Mouse (Mus musculus): ENCODE data around the gene Mybphl. TPM values are rescaled to one million over a fixed set of nuclear protein-coding genes. Genes with fewer than 3 reads are reported as not detected.

Mybphl gene
- polyA plus RNA-seq, 1 experiment from 2014 or later: not detected

GRCm38 (mm10) chr3:108378875-108379663 lies 14.4 kb downstream of the Mybphl start:
- Histone ChIP-seq H3K9me3 (no peaks in the 10 kb centered on the region), H3K36me3 (no peaks in the 10 kb centered on the region), H3K4me2 (no peak overlapping the region), H3K9ac (no peak overlapping the region), H3K4me3 (no peak overlapping the region), H3K27ac (replicated peaks) (no peak overlapping the region), H3K4me1 (replicated peaks) (peaks cover 30% of the 10 kb centered on the region), H3K27me3 (no peaks in the 10 kb centered on the region)
- WGBS: 75% methylated on average over 7 of the region's 7 CpGs
- ATAC-seq (ENCODE audit: low read depth): no peak

GRCm38 (mm10) chr3:108380695-108381094 lies 16.0 kb downstream of the Mybphl start:
- WGBS: 77% methylated on average over 6 of the region's 6 CpGs
- no peak overlapping the region for H3K4me3 ChIP-seq
- peaks cover 42% of the 10 kb centered on the region for H3K4me1 ChIP-seq (replicated peaks)
- no peak for ATAC-seq (ENCODE audit: low read depth)
- H3K9ac ChIP-seq: no peak overlapping the region
- H3K27ac ChIP-seq (replicated peaks): no peak overlapping the region
- no peak overlapping the region for H3K4me2 ChIP-seq
- no peaks in the 10 kb centered on the region for H3K9me3 ChIP-seq
- no peaks in the 10 kb centered on the region for H3K36me3 ChIP-seq
- H3K27me3 ChIP-seq: no peaks in the 10 kb centered on the region

- no peaks in the 10 kb centered on the region for H3K36me3 ChIP-seq
- peaks cover 42% of the 10 kb centered on the region for H3K4me1 ChIP-seq (replicated peaks)
- H3K9ac ChIP-seq: no peak overlapping the region
- no peak overlapping the region for H3K4me3 ChIP-seq
- no peak overlapping the region for H3K27ac ChIP-seq (replicated peaks)
- no peaks in the 10 kb centered on the region for H3K27me3 ChIP-seq
- no peaks in the 10 kb centered on the region for H3K9me3 ChIP-seq
- ATAC-seq (ENCODE audit: low read depth): no peak
- 75% methylated on average over 14 of the region's 14 CpGs for WGBS
- H3K4me2 ChIP-seq: peak overlapping the region; percentile 66
Observed at GRCm38 (mm10) chr3:108381945-108382875, 17.5 kb downstream of the Mybphl start.

GRCm38 (mm10) chr3:108383485-108384354 lies 19.0 kb downstream of the Mybphl start, which contains the start of gene Psrc1:
Psrc1 (plus strand) TSS chr3:108383839.
- 0 out of 2 replicates have a peak within 1 kb of the TSS, but pooled peaks have one; percentile 42 for H3K27ac ChIP-seq (replicated peaks)
- H3K4me1 ChIP-seq (replicated peaks): peaks cover 45% of the 10 kb centered on the region
- peak within 1 kb of the TSS; percentile 66 for H3K9ac ChIP-seq
- peak within 1 kb of the TSS; percentile 66 for H3K4me2 ChIP-seq
- peak; percentile 91 for ATAC-seq (ENCODE audit: low read depth)
- no peaks in the 10 kb centered on the region for H3K36me3 ChIP-seq
- no peaks in the 10 kb centered on the region for H3K27me3 ChIP-seq
- H3K9me3 ChIP-seq: no peaks in the 10 kb centered on the region
- peak within 1 kb of the TSS; percentile 65 for H3K4me3 ChIP-seq
- under 1% methylated on average over 44 of the region's 44 CpGs for WGBS

- Histone ChIP-seq H3K9me3 (no peaks in the 10 kb centered on the region), H3K27me3 (no peaks in the 10 kb centered on the region), H3K4me1 (replicated peaks) (peaks cover 50% of the 10 kb centered on the region), H3K9ac (0 out of 2 replicates have a peak overlapping the region, but pooled peaks have one; percentile 66), H3K27ac (replicated peaks) (no peak overlapping the region), H3K4me2 (peak overlapping the region; percentile 66), H3K4me3 (peak overlapping the region; percentile 65), H3K36me3 (no peaks in the 10 kb centered on the region)
- ATAC-seq (ENCODE audit: low read depth): no peak
- 38% methylated on average over 2 of the region's 2 CpGs for WGBS
Observed at GRCm38 (mm10) chr3:108384425-108384824, 19.7 kb downstream of the Mybphl start.

- Histone ChIP-seq H3K9me3 (no peaks in the 10 kb centered on the region), H3K4me3 (no peak overlapping the region), H3K9ac (no peak overlapping the region), H3K27ac (replicated peaks) (no peak overlapping the region), H3K27me3 (no peaks in the 10 kb centered on the region), H3K4me1 (replicated peaks) (peaks cover 46% of the 10 kb centered on the region), H3K4me2 (no peak overlapping the region), H3K36me3 (peaks cover 2% of the 10 kb centered on the region; the same call in 1 of the 2 replicates)
- WGBS: 92% methylated on average over 10 of the region's 10 CpGs
- no peak for ATAC-seq (ENCODE audit: low read depth)
Observed at GRCm38 (mm10) chr3:108386186-108386585, 21.5 kb downstream of the Mybphl start.

GRCm38 (mm10) chr3:108389111-108389545 lies 24.4 kb downstream of the Mybphl start:
- Histone ChIP-seq H3K4me2 (no peak overlapping the region), H3K27me3 (no peaks in the 10 kb centered on the region), H3K27ac (replicated peaks) (0 out of 2 replicates have a peak overlapping the region, but pooled peaks have one; percentile 38), H3K9me3 (no peaks in the 10 kb centered on the region), H3K9ac (0 out of 2 replicates have a peak overlapping the region, but pooled peaks have one; percentile 13), H3K4me1 (replicated peaks) (peaks cover 23% of the 10 kb centered on the region), H3K36me3 (peaks cover 31% of the 10 kb centered on the region), H3K4me3 (no peak overlapping the region)
- 2% methylated on average over 5 of the region's 5 CpGs for WGBS
- peak; percentile 76 for ATAC-seq (ENCODE audit: low read depth)

GRCm38 (mm10) chr3:108392299-108392698 lies 27.6 kb downstream of the Mybphl start:
- no peaks in the 10 kb centered on the region for H3K27me3 ChIP-seq
- peaks cover 11% of the 10 kb centered on the region; the same call in 1 of the 2 replicates for H3K4me1 ChIP-seq (replicated peaks)
- H3K4me3 ChIP-seq: no peak overlapping the region
- H3K4me2 ChIP-seq: no peak overlapping the region
- no peak overlapping the region for H3K9ac ChIP-seq
- no peaks in the 10 kb centered on the region for H3K9me3 ChIP-seq
- no peak for ATAC-seq (ENCODE audit: low read depth)
- H3K27ac ChIP-seq (replicated peaks): peak overlapping the region; percentile 9; the same call in 1 of the 2 replicates
- WGBS: 19% methylated on average over 10 of the region's 10 CpGs
- H3K36me3 ChIP-seq: peaks cover 63% of the 10 kb centered on the region

- no peak overlapping the region for H3K4me2 ChIP-seq
- H3K27ac ChIP-seq (replicated peaks): peak overlapping the region; percentile 9; the same call in 1 of the 2 replicates
- H3K4me3 ChIP-seq: no peak overlapping the region
- H3K9me3 ChIP-seq: no peaks in the 10 kb centered on the region
- H3K4me1 ChIP-seq (replicated peaks): peaks cover 11% of the 10 kb centered on the region; the same call in 1 of the 2 replicates
- no peaks in the 10 kb centered on the region for H3K27me3 ChIP-seq
- 47% methylated on average over 15 of the region's 15 CpGs for WGBS
- no peak for ATAC-seq (ENCODE audit: low read depth)
- H3K36me3 ChIP-seq: peaks cover 68% of the 10 kb centered on the region
- 0 out of 2 replicates have a peak overlapping the region, but pooled peaks have one; percentile 17 for H3K9ac ChIP-seq
Observed at GRCm38 (mm10) chr3:108392793-108393192, 28.1 kb downstream of the Mybphl start.

GRCm38 (mm10) chr3:108398281-108398680 lies 33.6 kb downstream of the Mybphl start:
- no peak overlapping the region for H3K9ac ChIP-seq
- H3K4me2 ChIP-seq: no peak overlapping the region
- H3K27me3 ChIP-seq: no peaks in the 10 kb centered on the region
- H3K9me3 ChIP-seq: no peaks in the 10 kb centered on the region
- WGBS: 97% methylated on average over 9 of the region's 9 CpGs
- no peak overlapping the region for H3K4me3 ChIP-seq
- no peak for ATAC-seq (ENCODE audit: low read depth)
- peaks cover 14% of the 10 kb centered on the region for H3K4me1 ChIP-seq (replicated peaks)
- H3K27ac ChIP-seq (replicated peaks): no peak overlapping the region
- H3K36me3 ChIP-seq: peaks cover 98% of the 10 kb centered on the region

- 93% methylated on average over 5 of the region's 5 CpGs for whole genome bisulfite sequencing
- Histone ChIP-seq H3K4me3 (no peak overlapping the region), H3K36me3 (peaks cover 98% of the 10 kb centered on the region), H3K4me2 (no peak overlapping the region), H3K9ac (no peak overlapping the region), H3K9me3 (no peaks in the 10 kb centered on the region), H3K4me1 (replicated peaks) (peaks cover 25% of the 10 kb centered on the region), H3K27me3 (no peaks in the 10 kb centered on the region), H3K27ac (replicated peaks) (no peak overlapping the region)
- ATAC-seq (ENCODE audit: low read depth): no peak
Observed at GRCm38 (mm10) chr3:108400442-108400841, 35.7 kb downstream of the Mybphl start.

Measured in neural tube, embryonic 13.5 days (tissue).